16 mouse cellular contexts compared by ENCODE assay signal in the genomic region with DNA sequence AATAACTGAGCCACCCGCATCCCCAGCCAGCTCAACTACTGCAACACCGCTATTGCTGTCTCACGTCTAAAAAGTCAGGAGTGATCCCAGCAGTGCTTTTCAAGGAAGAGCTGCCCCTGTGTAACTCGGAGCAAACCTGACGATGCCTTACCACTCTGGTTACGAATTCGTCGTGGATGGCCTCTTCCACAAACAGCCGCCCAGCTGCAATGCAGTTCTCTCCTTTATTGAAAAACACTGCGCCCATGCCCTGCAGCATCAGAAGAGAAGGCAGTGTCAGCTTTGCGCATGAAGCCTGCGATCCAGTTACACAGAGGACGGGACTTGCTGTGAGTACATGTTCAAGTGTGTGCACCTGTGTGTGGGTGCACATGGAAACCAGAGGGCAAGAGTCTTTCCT.
"Had no signal": no experiment of that assay in that cellular context is flagged by ENCODE, and none has a peak within 500 bp of the region (broad histone marks: within the 10 kb centered on the region; RNA-seq: fewer than 3 reads in every experiment).

No protein-coding gene starts in this region.

- H3K4me1 ChIP-seq: neural tube, embryonic 13.5 days; neural tube, embryonic 15.5 days; stomach, embryonic 15.5 days had no signal

- H3K27me3 ChIP-seq: neural tube, embryonic 13.5 days; neural tube, embryonic 15.5 days; stomach, embryonic 15.5 days had no signal

- DNase-seq: retina, postnatal 1 day; right cerebral cortex, adult 18-20 months; right cerebral cortex, postnatal 14 days; right cerebral cortex, postnatal 25 days; right cerebral cortex, postnatal 4 days; spleen, adult 18-20 months; thymus, adult 18-20 months; thymus, adult 2 months; thymus, postnatal 14 days; thymus, postnatal 25 days; thymus, postnatal 36 days; thymus, postnatal 4 days had no signal

- H3K4me3 ChIP-seq: neural tube, embryonic 13.5 days; neural tube, embryonic 15.5 days; stomach, embryonic 15.5 days had no signal

- H3K27ac ChIP-seq: neural tube, embryonic 13.5 days; neural tube, embryonic 15.5 days; stomach, embryonic 15.5 days; stomach, postnatal 0 days had no signal

- H3K9me3 ChIP-seq: neural tube, embryonic 13.5 days; neural tube, embryonic 15.5 days; stomach, embryonic 15.5 days had no signal

- H3K36me3 ChIP-seq: stomach, embryonic 15.5 days had no signal
